Mouse (Mus musculus): Measurements from ENCODE around the gene Cryab. TPM values are rescaled to one million over a fixed set of nuclear protein-coding genes. Genes with fewer than 3 reads are reported as not detected.
A peak's percentile ranks its signal among the peaks of the same experiment; 100 is the strongest.

Cryab gene
- total and polyA plus RNA-seq, 3 experiments = 0.11 TPM; not detected in 2

DNA sequence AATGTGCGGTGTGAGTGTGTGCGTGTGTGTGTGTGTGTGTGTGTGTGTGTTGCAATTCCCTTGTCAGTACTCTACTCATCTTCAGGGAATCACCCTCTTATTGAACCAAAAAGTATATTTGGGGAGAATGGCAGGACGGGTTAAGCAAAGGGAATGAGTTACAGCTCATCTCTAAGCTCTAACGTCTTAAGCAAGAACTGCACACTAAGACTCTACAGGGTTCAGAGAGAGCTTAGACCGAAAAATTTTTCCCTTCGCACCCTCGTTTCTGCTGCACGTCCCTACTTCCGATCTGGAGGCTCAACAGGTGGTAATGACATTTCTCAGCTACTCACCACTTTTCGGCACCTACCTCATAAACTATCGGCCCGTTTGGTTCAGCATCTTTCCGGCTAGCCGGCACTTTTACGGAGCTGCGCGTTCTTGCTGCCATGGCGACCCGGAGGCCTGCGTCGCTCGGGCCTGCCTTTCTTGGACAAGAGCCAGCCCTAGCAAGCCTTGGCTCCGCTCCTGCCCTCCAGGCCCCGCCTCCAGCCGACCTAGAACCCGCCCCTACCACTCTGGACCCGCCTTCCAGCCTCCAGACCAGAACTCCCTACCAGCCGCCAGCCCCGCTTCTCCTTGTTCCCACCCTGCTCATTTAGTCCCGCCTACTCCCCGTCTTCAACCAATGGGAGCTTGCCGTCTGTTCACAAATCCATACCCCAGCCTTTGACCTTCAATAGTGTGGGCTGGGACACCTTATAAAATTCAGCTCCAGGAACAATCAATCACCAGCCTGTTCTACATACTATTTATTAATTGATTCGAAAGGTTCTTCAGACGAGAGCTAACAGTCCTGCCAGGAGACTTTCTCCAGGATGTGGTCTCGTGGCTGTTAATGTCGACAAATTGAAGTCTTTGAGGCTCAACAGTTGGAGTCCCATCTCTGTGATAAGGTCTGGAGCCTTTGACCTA is 11.9 kb upstream of the Cryab start, which contains the start of gene Dixdc1:
TSS of gene Dixdc1 (minus strand) at position 604 of the 957 bp plus-strand sequence.
- H3K4me1 ChIP-seq (ENCODE audit: insufficient read depth, low read depth, low read length) = peaks cover 5% of the 10 kb centered on the region
- H3K9me3 ChIP-seq (replicated peaks) = no peaks in the 10 kb centered on the region
- DNase-seq (ENCODE audit: low spot score) = no peak
- TF ChIP-seq GATA2 (IDR thresholded peaks at IDR 0.05; ENCODE audit: borderline replicate concordance, low read depth, low read length) (no peak), TAL1 (conservative IDR thresholded peaks at IDR 0.05; ENCODE audit: low read depth, low read length) (no peak)
- no peaks in the 10 kb centered on the region for H3K36me3 ChIP-seq (replicated peaks)
- no peak for ATAC-seq (ENCODE audit: extremely low read depth, insufficient number of reproducible peaks, low FRiP score, poor library complexity, severe bottlenecking)
- peaks cover 39% of the 10 kb centered on the region for H3K27me3 ChIP-seq (ENCODE audit: insufficient read depth, low read length)
- H3K4me3 ChIP-seq (ENCODE audit: low read depth, low read length) = peak within 1 kb of the TSS; percentile 34; the same call in 1 of the 2 replicates

- H3K4me1 ChIP-seq (ENCODE audit: insufficient read depth, low read depth, low read length) = peaks cover 6% of the 10 kb centered on the region
- DNase-seq (ENCODE audit: low spot score) = no peak
- no peaks in the 10 kb centered on the region for H3K36me3 ChIP-seq (replicated peaks)
- H3K4me3 ChIP-seq (ENCODE audit: low read depth, low read length) = no peak overlapping the region
- peaks cover 46% of the 10 kb centered on the region for H3K27me3 ChIP-seq (ENCODE audit: insufficient read depth, low read length)
- no peak for ATAC-seq (ENCODE audit: extremely low read depth, insufficient number of reproducible peaks, low FRiP score, poor library complexity, severe bottlenecking)
- TF ChIP-seq POLR2AphosphoS5 (IDR thresholded peaks at IDR 0.05; ENCODE audit: insufficient replicate concordance, low read depth, low read length) (no peak), GATA2 (IDR thresholded peaks at IDR 0.05; ENCODE audit: borderline replicate concordance, low read depth, low read length) (no peak), CTCF (IDR thresholded peaks at IDR 0.05; ENCODE audit: low read depth, low read length) (no peak), GATA1 (IDR thresholded peaks at IDR 0.05; ENCODE audit: borderline replicate concordance, low read length) (no peak), TAL1 (conservative IDR thresholded peaks at IDR 0.05; ENCODE audit: low read depth, low read length) (no peak)
- no peaks in the 10 kb centered on the region for H3K9me3 ChIP-seq (replicated peaks)
These were observed 10.0 kb upstream of the Cryab start for GRCm38 (mm10) chr9:50740867-50741784.

DNA sequence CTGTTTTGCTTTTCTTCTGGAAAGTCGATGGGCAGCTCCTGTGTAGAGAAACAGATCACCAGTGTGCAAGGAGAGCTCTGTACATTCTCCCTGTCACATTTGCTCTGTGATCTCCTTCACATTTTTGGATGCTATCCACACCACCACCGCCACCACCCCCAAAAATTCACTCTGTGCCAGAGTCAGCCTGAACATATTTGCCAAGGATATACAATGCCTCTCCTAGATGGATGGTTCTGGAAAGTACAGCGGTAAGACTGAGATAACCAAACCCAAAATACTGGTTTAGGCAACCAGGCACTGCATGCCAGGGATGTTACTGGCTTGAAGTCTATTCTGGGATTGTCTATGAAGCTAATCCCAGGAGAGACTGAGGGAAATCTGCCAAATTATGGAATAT is 8.9 kb upstream of the Cryab start:
- H3K4me3 ChIP-seq (ENCODE audit: low read depth, low read length) = no peak overlapping the region

DNA sequence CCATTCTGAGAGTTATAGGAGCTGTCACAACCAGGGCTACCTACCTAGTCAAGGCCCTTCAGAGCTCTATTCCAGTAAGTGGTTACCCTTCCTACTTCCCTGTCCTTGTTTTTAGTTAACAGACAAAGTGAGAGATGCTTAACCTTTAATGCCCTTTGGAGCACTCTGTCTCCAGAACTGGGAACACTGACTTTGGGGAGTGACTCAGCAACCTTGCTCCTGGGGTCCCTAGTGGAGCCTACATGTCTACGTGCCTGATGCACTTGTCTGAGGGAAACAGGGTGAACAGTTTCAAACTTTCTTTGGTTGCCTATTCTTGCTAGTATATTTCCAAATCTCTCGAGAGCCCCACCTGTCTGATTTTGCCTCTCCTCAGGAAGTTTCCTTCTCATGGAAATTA is 8.4 kb upstream of the Cryab start:
- peaks cover 60% of the 10 kb centered on the region for H3K27me3 ChIP-seq (ENCODE audit: insufficient read depth, low read length)
- H3K9me3 ChIP-seq (replicated peaks) = no peaks in the 10 kb centered on the region
- H3K4me1 ChIP-seq (ENCODE audit: insufficient read depth, low read depth, low read length) = peaks cover 7% of the 10 kb centered on the region
- TF ChIP-seq POLR2AphosphoS5 (IDR thresholded peaks at IDR 0.05; ENCODE audit: insufficient replicate concordance, low read depth, low read length) (no peak), GATA1 (IDR thresholded peaks at IDR 0.05; ENCODE audit: borderline replicate concordance, low read length) (no peak), GATA2 (IDR thresholded peaks at IDR 0.05; ENCODE audit: borderline replicate concordance, low read depth, low read length) (no peak), TAL1 (conservative IDR thresholded peaks at IDR 0.05; ENCODE audit: low read depth, low read length) (no peak), CTCF (IDR thresholded peaks at IDR 0.05; ENCODE audit: low read depth, low read length) (no peak)
- no peaks in the 10 kb centered on the region for H3K36me3 ChIP-seq (replicated peaks)
- no peak for ATAC-seq (ENCODE audit: extremely low read depth, insufficient number of reproducible peaks, low FRiP score, poor library complexity, severe bottlenecking)
- H3K4me3 ChIP-seq (ENCODE audit: low read depth, low read length) = no peak overlapping the region
- no peak for DNase-seq (ENCODE audit: low spot score)

More for the DNA sequence above, 8.9 kb upstream of the Cryab start:
- no peak for DNase-seq (ENCODE audit: low spot score)
- ATAC-seq (ENCODE audit: extremely low read depth, insufficient number of reproducible peaks, low FRiP score, poor library complexity, severe bottlenecking) = no peak
- Histone ChIP-seq H3K9me3 (replicated peaks) (no peaks in the 10 kb centered on the region), H3K36me3 (replicated peaks) (no peaks in the 10 kb centered on the region), H3K4me1 (ENCODE audit: insufficient read depth, low read depth, low read length) (peaks cover 7% of the 10 kb centered on the region), H3K27me3 (ENCODE audit: insufficient read depth, low read length) (peaks cover 57% of the 10 kb centered on the region)
- TF ChIP-seq CTCF (IDR thresholded peaks at IDR 0.05; ENCODE audit: low read depth, low read length) (no peak), GATA1 (IDR thresholded peaks at IDR 0.05; ENCODE audit: borderline replicate concordance, low read length) (no peak), TAL1 (conservative IDR thresholded peaks at IDR 0.05; ENCODE audit: low read depth, low read length) (no peak), POLR2AphosphoS5 (IDR thresholded peaks at IDR 0.05; ENCODE audit: insufficient replicate concordance, low read depth, low read length) (no peak), GATA2 (IDR thresholded peaks at IDR 0.05; ENCODE audit: borderline replicate concordance, low read depth, low read length) (no peak)

- H3K36me3 ChIP-seq (replicated peaks) = no peaks in the 10 kb centered on the region
- no peaks in the 10 kb centered on the region for H3K9me3 ChIP-seq (replicated peaks)
- DNase-seq (ENCODE audit: low spot score) (no peak), ATAC-seq (ENCODE audit: extremely low read depth, insufficient number of reproducible peaks, low FRiP score, poor library complexity, severe bottlenecking) (no peak)
- H3K4me3 ChIP-seq (ENCODE audit: low read depth, low read length) = no peak overlapping the region
- H3K4me1 ChIP-seq (ENCODE audit: insufficient read depth, low read depth, low read length) = 0 out of 2 replicates have a peak, but pooled peaks cover 2% of the 10 kb centered on the region
- TF ChIP-seq TAL1 (conservative IDR thresholded peaks at IDR 0.05; ENCODE audit: low read depth, low read length) = no peak
- H3K27me3 ChIP-seq (ENCODE audit: insufficient read depth, low read length) = peaks cover 52% of the 10 kb centered on the region
These were observed 5.3 kb upstream of the Cryab start for GRCm38 (mm10) chr9:50745806-50746205.

GRCm38 (mm10) chr9:50746214-50746677 is 4.9 kb upstream of the Cryab start, which contains the start of gene 2310030G06Rik:
Gene 2310030G06Rik (minus strand): TSS chr9:50746536.
- no peak within 1 kb of the TSS for H3K4me3 ChIP-seq (ENCODE audit: low read depth, low read length)
- no peak for ATAC-seq (ENCODE audit: extremely low read depth, insufficient number of reproducible peaks, low FRiP score, poor library complexity, severe bottlenecking)

More at GRCm38 (mm10) chr9:50746214-50746677, 4.9 kb upstream of the Cryab start, which contains the start of gene 2310030G06Rik:
- Histone ChIP-seq H3K9me3 (replicated peaks) (no peaks in the 10 kb centered on the region), H3K4me1 (ENCODE audit: insufficient read depth, low read depth, low read length) (0 out of 2 replicates have a peak, but pooled peaks cover 2% of the 10 kb centered on the region), H3K27me3 (ENCODE audit: insufficient read depth, low read length) (peaks cover 51% of the 10 kb centered on the region), H3K36me3 (replicated peaks) (no peaks in the 10 kb centered on the region)
- no peak for DNase-seq (ENCODE audit: low spot score)
- TF ChIP-seq CTCF (IDR thresholded peaks at IDR 0.05; ENCODE audit: low read depth, low read length) (no peak), TAL1 (conservative IDR thresholded peaks at IDR 0.05; ENCODE audit: low read depth, low read length) (no peak), GATA2 (IDR thresholded peaks at IDR 0.05; ENCODE audit: borderline replicate concordance, low read depth, low read length) (no peak), POLR2AphosphoS5 (IDR thresholded peaks at IDR 0.05; ENCODE audit: insufficient replicate concordance, low read depth, low read length) (no peak), GATA1 (IDR thresholded peaks at IDR 0.05; ENCODE audit: borderline replicate concordance, low read length) (no peak)
